Mouse (Mus musculus): ENCODE data around the gene Mrpl44. TPM values are rescaled to one million over a fixed set of nuclear protein-coding genes. Genes with fewer than 3 reads are reported as not detected.

The Mrpl44 gene
- polyA plus RNA-seq, 1 experiment: 32.6 TPM

GRCm38 (mm10) chr1:79797084-79797483 is 21.3 kb downstream of the Mrpl44 start:
- Histone ChIP-seq H3K4me3 (no peak overlapping the region), H3K27me3 (ENCODE audit: control insufficient read depth, insufficient read depth, insufficient read length) (no peaks in the 10 kb centered on the region), H3ac (ENCODE audit: control insufficient read depth, insufficient read length) (no peak overlapping the region), H3K4me2 (ENCODE audit: low read depth) (no peak overlapping the region), H3K36me3 (ENCODE audit: control insufficient read depth, insufficient read depth) (no peaks in the 10 kb centered on the region), H3K79me2 (ENCODE audit: control insufficient read depth, insufficient read depth) (no peaks in the 10 kb centered on the region)
- TF ChIP-seq MYOD1 (IDR thresholded peaks at IDR 0.05; ENCODE audit: control insufficient read depth in 1 of 3, insufficient read length in 2 of 3, low read depth in 2 of 3): no peak
- TF ChIP-seq E2F4 (IDR thresholded peaks at IDR 0.05; ENCODE audit: insufficient read depth): no peak
- TF ChIP-seq CEBPB (IDR thresholded peaks at IDR 0.05; ENCODE audit: insufficient read depth, poor library complexity, severe bottlenecking): no peak
- no peak for TF ChIP-seq SRF (IDR thresholded peaks at IDR 0.05; ENCODE audit: control insufficient read depth, insufficient read length, low read depth)
- TF ChIP-seq TCF3 (IDR thresholded peaks at IDR 0.05; ENCODE audit: insufficient read length, low read depth): no peak
- TF ChIP-seq MAX (IDR thresholded peaks at IDR 0.05; ENCODE audit: low read depth): no peak

- Histone ChIP-seq H3K27me3 (ENCODE audit: control insufficient read depth, insufficient read depth, insufficient read length) (no peaks in the 10 kb centered on the region), H3K4me2 (ENCODE audit: low read depth) (no peak overlapping the region), H3ac (ENCODE audit: control insufficient read depth, insufficient read length) (no peak overlapping the region), H3K79me2 (ENCODE audit: control insufficient read depth, insufficient read depth) (no peaks in the 10 kb centered on the region), H3K4me3 (no peak overlapping the region), H3K36me3 (ENCODE audit: control insufficient read depth, insufficient read depth) (no peaks in the 10 kb centered on the region)
- TF ChIP-seq REST (IDR thresholded peaks at IDR 0.05; ENCODE audit: insufficient read depth, insufficient read length): no peak
- no peak for TF ChIP-seq MAX (IDR thresholded peaks at IDR 0.05; ENCODE audit: low read depth)
- TF ChIP-seq POLR2AphosphoS2 (IDR thresholded peaks at IDR 0.05; ENCODE audit: insufficient read length, low read depth): no peak
Measured at GRCm38 (mm10) chr1:79802858-79803427, 27.1 kb downstream of the Mrpl44 start.

GRCm38 (mm10) chr1:79803614-79804013 is 27.8 kb downstream of the Mrpl44 start:
- no peak overlapping the region for H3K4me2 ChIP-seq (ENCODE audit: low read depth)
- no peaks in the 10 kb centered on the region for H3K79me2 ChIP-seq (ENCODE audit: control insufficient read depth, insufficient read depth)
- TF ChIP-seq SRF (IDR thresholded peaks at IDR 0.05; ENCODE audit: control insufficient read depth, insufficient read length, low read depth): no peak
- no peak for TF ChIP-seq POLR2A (IDR thresholded peaks at IDR 0.05; ENCODE audit: insufficient read length, low read depth)
- TF ChIP-seq POLR2AphosphoS2 (IDR thresholded peaks at IDR 0.05; ENCODE audit: insufficient read length, low read depth): no peak
- TF ChIP-seq MAX (IDR thresholded peaks at IDR 0.05; ENCODE audit: low read depth): no peak
- TF ChIP-seq TCF12 (IDR thresholded peaks at IDR 0.05; ENCODE audit: insufficient read depth, poor library complexity, severe bottlenecking): no peak
- no peak for TF ChIP-seq TCF3 (IDR thresholded peaks at IDR 0.05; ENCODE audit: insufficient read length, low read depth)
- no peak for TF ChIP-seq MYOG (IDR thresholded peaks at IDR 0.05; ENCODE audit: control insufficient read depth in 1 of 3, insufficient read depth in 1 of 3, insufficient read length in 2 of 3, low read depth in 2 of 3)
- no peak for TF ChIP-seq CEBPB (IDR thresholded peaks at IDR 0.05; ENCODE audit: insufficient read depth, poor library complexity, severe bottlenecking)
- TF ChIP-seq USF1 (IDR thresholded peaks at IDR 0.05; ENCODE audit: low read depth): no peak
- TF ChIP-seq E2F4 (IDR thresholded peaks at IDR 0.05; ENCODE audit: insufficient read depth): no peak
- TF ChIP-seq REST (IDR thresholded peaks at IDR 0.05; ENCODE audit: insufficient read depth, insufficient read length): no peak
- no peak for TF ChIP-seq MYOD1 (IDR thresholded peaks at IDR 0.05; ENCODE audit: control insufficient read depth in 1 of 3, insufficient read length in 2 of 3, low read depth in 2 of 3)
- H3ac ChIP-seq (ENCODE audit: control insufficient read depth, insufficient read length): no peak overlapping the region
- H3K27me3 ChIP-seq (ENCODE audit: control insufficient read depth, insufficient read depth, insufficient read length): no peaks in the 10 kb centered on the region
- H3K36me3 ChIP-seq (ENCODE audit: control insufficient read depth, insufficient read depth): no peaks in the 10 kb centered on the region
- no peak overlapping the region for H3K4me3 ChIP-seq

DNA sequence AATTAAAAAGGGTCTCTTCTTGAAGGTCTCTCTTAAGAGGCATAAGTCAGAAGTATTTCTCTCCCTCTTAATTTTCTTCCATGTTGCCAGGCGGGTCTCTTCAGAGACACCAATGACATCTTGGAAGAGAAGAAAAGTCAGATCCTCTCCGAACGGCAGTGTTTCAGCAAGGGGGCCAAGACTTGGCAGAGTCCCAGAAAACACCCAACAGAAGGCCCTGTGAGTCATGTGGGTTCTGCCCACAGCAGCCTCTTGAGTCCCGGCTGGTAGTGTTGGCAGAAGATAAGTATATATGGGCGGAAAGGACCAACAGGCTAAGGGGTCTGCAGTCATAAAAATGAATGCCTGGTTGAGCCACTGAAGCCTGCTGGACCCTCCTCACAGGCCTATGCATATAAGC is 31.0 kb downstream of the Mrpl44 start:
- H3K27me3 ChIP-seq (ENCODE audit: control insufficient read depth, insufficient read depth, insufficient read length): no peaks in the 10 kb centered on the region
- H3K36me3 ChIP-seq (ENCODE audit: control insufficient read depth, insufficient read depth): no peaks in the 10 kb centered on the region
- no peak overlapping the region for H3K4me2 ChIP-seq (ENCODE audit: low read depth)
- H3ac ChIP-seq (ENCODE audit: control insufficient read depth, insufficient read length): no peak overlapping the region
- H3K79me2 ChIP-seq (ENCODE audit: control insufficient read depth, insufficient read depth): no peaks in the 10 kb centered on the region
- TF ChIP-seq MYOG (IDR thresholded peaks at IDR 0.05; ENCODE audit: control insufficient read depth in 1 of 3, insufficient read depth in 1 of 3, insufficient read length in 2 of 3, low read depth in 2 of 3): no peak
- TF ChIP-seq MYOD1 (IDR thresholded peaks at IDR 0.05; ENCODE audit: control insufficient read depth in 1 of 3, insufficient read length in 2 of 3, low read depth in 2 of 3): no peak
- TF ChIP-seq SRF (IDR thresholded peaks at IDR 0.05; ENCODE audit: control insufficient read depth, insufficient read length, low read depth): no peak
- TF ChIP-seq POLR2A (IDR thresholded peaks at IDR 0.05; ENCODE audit: insufficient read length, low read depth): no peak
- TF ChIP-seq E2F4 (IDR thresholded peaks at IDR 0.05; ENCODE audit: insufficient read depth): no peak
- TF ChIP-seq TCF12 (IDR thresholded peaks at IDR 0.05; ENCODE audit: insufficient read depth, poor library complexity, severe bottlenecking): no peak
- no peak for TF ChIP-seq TCF3 (IDR thresholded peaks at IDR 0.05; ENCODE audit: insufficient read length, low read depth)
- no peak for TF ChIP-seq USF1 (IDR thresholded peaks at IDR 0.05; ENCODE audit: low read depth)
- no peak for TF ChIP-seq POLR2AphosphoS2 (IDR thresholded peaks at IDR 0.05; ENCODE audit: insufficient read length, low read depth)
- no peak for TF ChIP-seq CEBPB (IDR thresholded peaks at IDR 0.05; ENCODE audit: insufficient read depth, poor library complexity, severe bottlenecking)
- no peak for TF ChIP-seq REST (IDR thresholded peaks at IDR 0.05; ENCODE audit: insufficient read depth, insufficient read length)
- TF ChIP-seq MAX (IDR thresholded peaks at IDR 0.05; ENCODE audit: low read depth): no peak
- H3K4me3 ChIP-seq: no peak overlapping the region

- H3K4me2 ChIP-seq (ENCODE audit: low read depth): no peak overlapping the region
- H3K36me3 ChIP-seq (ENCODE audit: control insufficient read depth, insufficient read depth): no peaks in the 10 kb centered on the region
- H3K27me3 ChIP-seq (ENCODE audit: control insufficient read depth, insufficient read depth, insufficient read length): no peaks in the 10 kb centered on the region
- H3ac ChIP-seq (ENCODE audit: control insufficient read depth, insufficient read length): no peak overlapping the region
- no peak for TF ChIP-seq SRF (IDR thresholded peaks at IDR 0.05; ENCODE audit: control insufficient read depth, insufficient read length, low read depth)
- no peak for TF ChIP-seq MAX (IDR thresholded peaks at IDR 0.05; ENCODE audit: low read depth)
- no peak for TF ChIP-seq MYOD1 (IDR thresholded peaks at IDR 0.05; ENCODE audit: control insufficient read depth in 1 of 3, insufficient read length in 2 of 3, low read depth in 2 of 3)
- no peak for TF ChIP-seq USF1 (IDR thresholded peaks at IDR 0.05; ENCODE audit: low read depth)
- TF ChIP-seq TCF12 (IDR thresholded peaks at IDR 0.05; ENCODE audit: insufficient read depth, poor library complexity, severe bottlenecking): no peak
- no peak for TF ChIP-seq E2F4 (IDR thresholded peaks at IDR 0.05; ENCODE audit: insufficient read depth)
- TF ChIP-seq CEBPB (IDR thresholded peaks at IDR 0.05; ENCODE audit: insufficient read depth, poor library complexity, severe bottlenecking): no peak
- no peaks in the 10 kb centered on the region for H3K79me2 ChIP-seq (ENCODE audit: control insufficient read depth, insufficient read depth)
- no peak overlapping the region for H3K4me3 ChIP-seq
Measured at GRCm38 (mm10) chr1:79809447-79809846, 33.6 kb downstream of the Mrpl44 start.

Measured in myocyte (in vitro differentiated cells).